Mouse (Mus musculus): ENCODE measurements at regions not wholly inside any gene's neighbourhood (a gene's known extent, or its start where the extent isn't known, plus 50 kb on each side); places are given as distances from the start of the nearest gene placed in this dataset.

- H3K9ac ChIP-seq (ENCODE audit: insufficient read depth, low read depth): no peak overlapping the region
- dilution Hi-C loops (cut with MboI; ENCODE audit: extremely low pct_ligation_motif_present, extremely low pct_unique_long_range_greater_than_20kb, low sequenced_read_pairs): no loop called here
Observed at GRCm38 (mm10) chr2:78011821-78012220, 65.6 kb upstream of the Cwc22 start.

GRCm38 (mm10) chr2:78011051-78011800 is 65.1 kb upstream of the Cwc22 start:
- no peaks in the 10 kb centered on the region for H3K4me1 ChIP-seq (ENCODE audit: control insufficient read depth in 1 of 2, insufficient read depth in 2 of 2)
- no peak overlapping the region for H3K9ac ChIP-seq (ENCODE audit: insufficient read depth, low read depth)
- H3K4me2 ChIP-seq (ENCODE audit: insufficient read depth, low read depth, poor library complexity, severe bottlenecking): no peak overlapping the region
- dilution Hi-C loops (cut with MboI; ENCODE audit: extremely low pct_ligation_motif_present, extremely low pct_unique_long_range_greater_than_20kb, low sequenced_read_pairs): no loop called here
- TF ChIP-seq MXI1 (IDR thresholded peaks at IDR 0.05; ENCODE audit: low read depth, low read length) (no peak), NELFE (IDR thresholded peaks at IDR 0.05; ENCODE audit: low read depth, low read length) (no peak), ELF1 (IDR thresholded peaks at IDR 0.05; ENCODE audit: low read depth, low read length) (no peak), RCOR1 (conservative IDR thresholded peaks at IDR 0.05; ENCODE audit: low read depth, low read length) (no peak), JUN (IDR thresholded peaks at IDR 0.05; ENCODE audit: insufficient read depth, low read depth, low read length) (no peak), USF1 (IDR thresholded peaks at IDR 0.05; ENCODE audit: low read depth, low read length) (no peak), ZNF384 (IDR thresholded peaks at IDR 0.05; ENCODE audit: low read depth, low read length) (no peak), MYC (IDR thresholded peaks at IDR 0.05; ENCODE audit: low read depth, low read length) (no peak), ETS1 (conservative IDR thresholded peaks at IDR 0.05; ENCODE audit: low read depth, low read length) (no peak), KAT2A (IDR thresholded peaks at IDR 0.05; ENCODE audit: insufficient replicate concordance, low read length) (no peak), E2F4 (IDR thresholded peaks at IDR 0.05; ENCODE audit: insufficient replicate concordance, low read depth, low read length) (no peak), MAZ (IDR thresholded peaks at IDR 0.05; ENCODE audit: low read depth, low read length) (no peak), HCFC1 (IDR thresholded peaks at IDR 0.05; ENCODE audit: low read depth, low read length) (no peak), EP300 (IDR thresholded peaks at IDR 0.05; ENCODE audit: low read length) (no peak), JUND (conservative IDR thresholded peaks at IDR 0.05; ENCODE audit: low read depth, low read length) (no peak), ZKSCAN1 (IDR thresholded peaks at IDR 0.05; ENCODE audit: borderline replicate concordance, low read depth, low read length) (no peak), USF2 (conservative IDR thresholded peaks at IDR 0.05; ENCODE audit: low read depth, low read length) (no peak), MEF2A (IDR thresholded peaks at IDR 0.05; ENCODE audit: borderline replicate concordance, low read depth, low read length) (no peak), MAFK (IDR thresholded peaks at IDR 0.05; ENCODE audit: insufficient replicate concordance, low read length) (no peak)
- DNase-seq (ENCODE audit: extremely low read depth): no peak
- H3K27ac ChIP-seq (ENCODE audit: insufficient read depth, low read depth): no peak overlapping the region
- H3K27me3 ChIP-seq (replicated peaks): no peaks in the 10 kb centered on the region
- no peaks in the 10 kb centered on the region for H3K79me2 ChIP-seq (replicated peaks; ENCODE audit: control insufficient read depth, extremely low read depth, insufficient read depth, poor library complexity, severe bottlenecking)
- H3K9me3 ChIP-seq (replicated peaks; ENCODE audit: low read length): no peaks in the 10 kb centered on the region
- H3K36me3 ChIP-seq (replicated peaks in 1 of 2; ENCODE audit: control insufficient read depth in 1 of 2, insufficient read depth in 1 of 2, low read length in 1 of 2): no peaks in the 10 kb centered on the region
- no peak overlapping the region for H3K4me3 ChIP-seq (replicated peaks in 1 of 3; ENCODE audit: low read depth in 2 of 3, low read length in 2 of 3, poor library complexity in 1 of 3)
- in situ Hi-C loops (cut with MboI; ENCODE audit: low pct_ligation_motif_present, low pct_unique_long_range_greater_than_20kb, low sequenced_read_pairs): no loop called here

More at GRCm38 (mm10) chr2:78011821-78012220, 65.6 kb upstream of the Cwc22 start:
- Histone ChIP-seq H3K4me3 (replicated peaks in 1 of 3; ENCODE audit: low read depth in 2 of 3, low read length in 2 of 3, poor library complexity in 1 of 3) (no peak overlapping the region), H3K27ac (ENCODE audit: insufficient read depth, low read depth) (no peak overlapping the region), H3K9me3 (replicated peaks; ENCODE audit: low read length) (no peaks in the 10 kb centered on the region), H3K4me1 (ENCODE audit: control insufficient read depth in 1 of 2, insufficient read depth in 2 of 2) (no peaks in the 10 kb centered on the region), H3K4me2 (ENCODE audit: insufficient read depth, low read depth, poor library complexity, severe bottlenecking) (no peak overlapping the region), H3K27me3 (replicated peaks) (no peaks in the 10 kb centered on the region), H3K79me2 (replicated peaks; ENCODE audit: control insufficient read depth, extremely low read depth, insufficient read depth, poor library complexity, severe bottlenecking) (no peaks in the 10 kb centered on the region), H3K36me3 (replicated peaks in 1 of 2; ENCODE audit: control insufficient read depth in 1 of 2, insufficient read depth in 1 of 2, low read length in 1 of 2) (no peaks in the 10 kb centered on the region)
- no peak for DNase-seq (ENCODE audit: extremely low read depth)
- TF ChIP-seq JUND (conservative IDR thresholded peaks at IDR 0.05; ENCODE audit: low read depth, low read length) (no peak), SMC3 (IDR thresholded peaks at IDR 0.05; ENCODE audit: low read depth, low read length) (no peak), ZC3H11A (IDR thresholded peaks at IDR 0.05; ENCODE audit: low read depth, low read length) (no peak), NELFE (IDR thresholded peaks at IDR 0.05; ENCODE audit: low read depth, low read length) (no peak), CHD1 (IDR thresholded peaks at IDR 0.05; ENCODE audit: low read depth, low read length) (no peak), KAT2A (IDR thresholded peaks at IDR 0.05; ENCODE audit: insufficient replicate concordance, low read length) (no peak), USF1 (IDR thresholded peaks at IDR 0.05; ENCODE audit: low read depth, low read length) (no peak), ELF1 (IDR thresholded peaks at IDR 0.05; ENCODE audit: low read depth, low read length) (no peak), ETS1 (conservative IDR thresholded peaks at IDR 0.05; ENCODE audit: low read depth, low read length) (no peak)
- in situ Hi-C loops (cut with MboI; ENCODE audit: low pct_ligation_motif_present, low pct_unique_long_range_greater_than_20kb, low sequenced_read_pairs): no loop called here
